Mouse (Mus musculus) mouse trophoblast stem cell (cell line): ENCODE data around the gene Foxo6.

Experiments
- in situ Hi-C, 2 experiments: fragments of 300-500 bp; cut with MseI, MboI; formaldehyde crosslinking; loops; 2 replicates in 1 of 2; 3 replicates in 1 of 2; pipeline ENCODE4 v1.15.1; 2025

The Foxo6 gene

GRCm38 (mm10) chr4:120284187-120284586 is 3.0 kb downstream of the Foxo6 start:
- in situ Hi-C loops: no loop called here

DNA sequence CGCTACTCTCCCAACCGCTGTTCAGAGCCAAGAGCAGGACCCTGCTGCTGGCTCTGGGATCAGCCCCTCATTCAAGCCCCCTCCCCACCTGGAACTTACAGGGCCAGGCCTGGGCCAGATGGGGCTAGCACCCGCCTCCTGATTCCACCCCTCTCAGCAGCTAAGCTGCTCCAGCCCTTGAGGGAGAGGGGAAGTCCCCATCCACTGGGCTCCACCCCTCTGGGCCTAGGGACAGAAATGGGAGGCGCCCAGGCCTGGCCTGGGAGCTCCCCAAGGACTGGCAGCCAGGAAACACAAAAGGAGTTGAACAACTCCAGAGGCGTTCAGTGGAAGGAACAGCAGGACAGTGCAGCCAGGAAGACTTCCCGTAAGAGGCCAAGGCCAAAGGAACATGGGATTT is 4.0 kb downstream of the Foxo6 start:
- in situ Hi-C loops: no loop called here

DNA sequence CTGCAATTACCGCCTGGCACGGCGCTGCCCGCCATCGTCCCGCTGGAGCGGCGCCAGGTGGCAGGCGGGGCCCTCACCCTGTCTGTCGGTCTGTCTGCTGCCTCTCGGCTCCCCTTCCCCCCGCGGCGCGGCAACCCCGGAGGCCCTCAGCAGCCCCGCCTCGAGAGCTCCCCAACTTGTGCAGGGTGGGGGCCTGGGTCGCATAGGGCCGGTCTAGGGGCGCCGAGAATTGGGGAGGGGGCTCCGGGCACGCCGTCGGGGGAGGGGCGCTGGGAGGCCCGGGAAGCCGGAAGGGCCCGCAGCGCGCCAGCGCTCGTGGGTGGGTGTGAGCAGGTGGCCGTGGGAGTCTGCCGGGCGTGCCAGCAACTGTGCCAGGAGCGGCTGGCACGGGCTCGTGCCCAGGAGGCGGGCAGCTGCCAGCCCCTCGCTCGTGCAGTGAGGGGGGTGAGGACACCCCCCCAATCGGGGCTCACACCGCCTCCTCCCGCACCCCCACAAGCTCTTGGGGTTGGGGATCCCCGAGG is 4.5 kb downstream of the Foxo6 start:
- in situ Hi-C loops: no loop called here

GRCm38 (mm10) chr4:120281011-120281410 is 6.1 kb downstream of the Foxo6 start:
- in situ Hi-C loops: no loop called here

GRCm38 (mm10) chr4:120280432-120280831 is 6.7 kb downstream of the Foxo6 start:
- in situ Hi-C loops: no loop called here

GRCm38 (mm10) chr4:120277255-120277928 is 9.8 kb downstream of the Foxo6 start:
- in situ Hi-C loops: no loop called here

DNA sequence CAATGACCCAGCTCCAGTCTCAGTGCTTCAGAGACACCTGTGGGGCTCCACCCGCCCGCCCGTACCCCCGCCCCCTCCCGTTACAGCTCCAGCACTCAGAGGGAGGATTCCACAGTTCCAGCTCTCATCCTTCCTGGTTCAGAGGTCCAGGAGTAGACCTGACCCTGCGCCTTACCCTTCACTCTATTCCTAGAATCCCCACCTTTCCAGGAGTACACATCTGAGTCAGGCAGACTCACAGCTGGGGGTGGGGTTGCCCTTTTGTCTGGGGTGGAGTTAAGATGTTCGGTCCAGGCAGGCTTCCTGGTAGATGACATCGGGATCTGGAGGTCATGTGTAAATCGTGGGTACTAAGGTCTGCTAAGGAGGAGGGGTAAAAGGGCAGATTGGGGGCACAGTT is 11.7 kb downstream of the Foxo6 start:
- in situ Hi-C loops: no loop called here

GRCm38 (mm10) chr4:120273594-120273993 is 13.6 kb downstream of the Foxo6 start:
- in situ Hi-C loops: no loop called here

DNA sequence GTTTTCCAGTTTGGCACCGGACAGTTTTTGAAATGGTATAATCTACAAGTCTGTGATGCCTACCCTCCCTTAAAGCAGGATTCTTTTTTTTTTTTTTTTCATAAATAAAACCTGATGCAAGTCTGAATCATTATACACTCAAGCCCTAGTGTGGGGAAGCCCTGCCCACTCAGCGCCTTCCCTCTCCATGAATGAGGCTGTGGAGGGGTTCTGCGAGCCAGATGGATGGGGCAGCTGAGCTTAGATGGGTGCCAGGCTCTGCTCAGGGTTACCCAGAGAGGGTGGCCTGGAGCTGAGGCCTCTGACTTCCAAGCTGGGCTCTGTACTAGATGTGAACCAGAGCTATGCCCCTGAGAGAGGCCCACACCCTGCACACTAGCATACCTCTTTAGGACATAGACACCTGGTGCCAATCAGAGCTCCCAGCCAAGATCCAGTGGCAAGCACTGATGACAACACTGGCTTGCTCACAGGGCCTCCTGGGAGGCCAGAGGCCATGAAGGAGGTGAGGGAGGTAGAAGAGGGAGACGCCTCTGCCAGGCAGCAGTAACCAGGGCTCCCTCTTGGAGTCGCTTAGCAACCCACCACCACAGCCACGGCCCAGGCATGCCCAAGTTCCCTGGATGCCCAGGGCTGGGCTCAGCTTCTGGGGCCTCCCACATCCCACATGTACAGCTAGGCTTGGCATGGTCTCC is 15.1 kb downstream of the Foxo6 start:
- in situ Hi-C loops: no loop called here

DNA sequence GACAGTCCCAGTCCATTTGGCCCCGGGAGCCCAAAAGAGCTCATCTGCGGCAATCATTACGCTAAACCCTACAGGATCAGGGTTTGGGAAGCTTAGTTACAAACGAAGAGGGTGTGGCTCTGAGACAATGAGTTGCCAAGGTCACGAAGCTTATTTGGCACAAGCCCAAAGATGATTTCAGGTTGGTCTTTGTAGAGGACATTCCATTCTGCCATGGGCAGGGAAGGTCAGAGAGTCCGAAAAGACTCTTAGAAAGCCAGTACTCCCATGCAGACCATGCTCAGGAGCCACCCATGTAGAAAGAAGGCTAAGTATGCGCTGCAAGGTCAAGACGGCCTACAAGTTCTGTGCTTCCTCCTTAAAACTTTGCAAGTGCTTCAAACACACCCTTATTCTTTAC is 15.9 kb downstream of the Foxo6 start:
- in situ Hi-C loops: no loop called here

- in situ Hi-C loops: no loop called here
Observed at GRCm38 (mm10) chr4:120270937-120271199, 16.3 kb downstream of the Foxo6 start.

DNA sequence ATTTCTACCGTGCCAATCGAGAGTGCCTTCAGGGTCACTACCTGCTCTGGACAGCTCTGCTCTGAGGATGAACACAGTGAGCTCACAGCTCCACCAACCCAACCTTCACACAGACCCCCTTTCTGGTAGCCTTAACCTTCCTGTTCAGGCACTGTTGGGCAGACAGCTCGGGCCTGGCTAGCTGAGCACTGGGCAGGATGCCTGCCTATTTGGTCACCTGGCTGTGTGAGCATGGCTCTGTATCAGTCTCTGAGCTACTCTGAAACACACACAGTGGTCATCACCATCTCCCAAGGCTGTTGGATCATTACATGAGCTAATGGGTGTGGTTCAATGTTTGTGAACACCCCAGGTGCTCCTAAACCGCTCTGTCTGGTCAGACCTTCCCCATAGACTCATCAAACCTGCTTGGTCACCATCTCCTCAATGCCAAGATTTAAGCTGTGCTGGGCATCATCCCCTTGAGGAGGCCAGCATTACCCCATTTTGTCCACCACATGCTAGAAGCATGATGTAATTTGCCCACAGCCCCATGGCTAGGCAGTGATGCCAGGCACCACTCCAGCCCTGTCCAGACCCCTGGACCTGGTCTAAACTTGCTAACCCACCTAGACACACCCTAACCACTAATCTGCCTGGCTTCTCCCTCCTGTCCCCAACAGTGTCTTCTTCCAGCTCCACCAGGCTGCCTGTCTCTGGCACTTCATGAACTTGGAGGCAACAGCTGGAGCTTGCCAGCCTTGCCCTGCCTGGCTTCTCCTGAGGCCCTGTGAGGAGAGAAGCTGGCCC is 16.8 kb downstream of the Foxo6 start:
- in situ Hi-C loops: no loop called here

- in situ Hi-C loops: no loop called here
Observed at GRCm38 (mm10) chr4:120269426-120269825, 17.7 kb downstream of the Foxo6 start.

DNA sequence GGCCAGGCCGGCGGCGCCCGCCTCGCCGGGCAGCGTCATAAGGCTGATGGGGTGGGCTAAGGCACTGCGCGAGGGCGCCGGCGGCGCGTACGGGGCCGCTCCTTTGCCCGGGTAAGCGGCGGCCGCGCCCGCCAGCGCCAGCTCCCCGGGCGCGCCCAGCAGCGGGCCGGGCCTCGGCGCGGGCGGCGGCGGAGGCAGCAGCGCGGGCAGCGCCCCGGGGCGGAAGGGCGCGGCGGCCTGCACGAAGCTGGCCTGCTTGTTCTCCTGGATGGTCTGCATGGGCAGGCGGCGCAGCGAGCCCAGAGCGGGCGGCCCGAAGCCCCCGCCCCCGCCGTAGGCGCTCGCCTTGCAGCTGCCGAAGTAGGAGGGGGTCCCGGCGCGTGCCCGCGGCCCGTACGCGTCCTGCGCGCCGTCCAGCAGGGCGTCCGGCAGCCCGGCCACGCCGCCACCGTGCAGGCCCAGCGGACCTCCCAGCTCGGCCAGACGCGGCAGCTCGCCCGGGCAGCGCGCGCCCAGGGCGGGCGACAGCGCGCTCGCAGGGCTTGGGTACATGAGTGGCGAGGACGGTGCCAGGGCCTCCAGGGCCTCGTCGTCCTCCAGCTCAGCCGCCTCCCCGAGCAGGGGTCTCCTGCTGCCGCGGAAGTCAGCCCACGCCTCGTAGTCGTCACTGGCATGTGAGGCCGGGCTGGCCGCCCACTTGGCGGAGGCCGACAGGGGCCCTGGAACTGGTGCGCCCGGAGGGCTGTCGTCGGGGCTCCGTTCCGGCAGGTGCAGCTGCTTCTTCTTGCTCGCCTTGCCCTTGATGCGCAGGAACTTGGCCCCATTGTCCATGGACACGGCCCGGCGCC is 18.7 kb downstream of the Foxo6 start:
- in situ Hi-C loops: no loop called here

GRCm38 (mm10) chr4:120267683-120268082 is 19.5 kb downstream of the Foxo6 start:
- in situ Hi-C loops: no loop called here

GRCm38 (mm10) chr4:120267136-120267535 is 20.0 kb downstream of the Foxo6 start:
- in situ Hi-C loops: no loop called here

- in situ Hi-C loops: no loop called here
Observed at GRCm38 (mm10) chr4:120264105-120264504, 23.0 kb downstream of the Foxo6 start.

- in situ Hi-C loops: no loop called here
Observed at GRCm38 (mm10) chr4:120262726-120263125, 24.4 kb downstream of the Foxo6 start.

GRCm38 (mm10) chr4:120262206-120262605 is 24.9 kb downstream of the Foxo6 start:
- in situ Hi-C loops: no loop called here

- in situ Hi-C loops: no loop called here
Observed at GRCm38 (mm10) chr4:120259356-120260181, 27.6 kb downstream of the Foxo6 start.

DNA sequence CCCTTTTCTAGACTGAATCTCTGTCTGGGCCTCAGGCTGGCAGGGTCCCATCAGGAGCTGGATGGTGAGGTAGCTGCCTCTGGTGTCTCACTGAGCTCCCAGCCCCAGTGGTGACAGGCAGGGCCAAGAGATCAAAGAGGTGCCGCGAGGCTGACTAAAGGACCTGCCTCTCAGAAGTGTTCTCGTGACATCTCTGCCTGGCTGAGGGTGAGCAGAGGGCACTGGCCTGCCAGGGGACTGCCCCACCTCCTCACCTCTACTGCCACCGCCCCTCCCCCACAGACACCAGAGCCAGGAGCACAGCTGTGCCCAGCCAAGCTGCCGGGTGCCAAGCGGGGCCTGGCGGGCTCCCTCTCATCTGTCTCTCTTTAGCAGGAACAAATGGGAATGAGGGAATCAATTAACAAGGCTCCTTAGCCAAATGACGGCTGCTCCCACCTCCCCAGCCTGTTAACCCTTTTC is 38.3 kb downstream of the Foxo6 start:
- in situ Hi-C loops: no loop called here
